Mouse (Mus musculus) left cerebral cortex, adult 18-20 months (tissue): Measurements from ENCODE around the gene Zfp950. TPM values are rescaled to one million over a fixed set of nuclear protein-coding genes. Genes with fewer than 3 reads are reported as not detected.
"Not testable (repeated sequence)": the region's sequence is repeated elsewhere in the genome, so short reads cannot be mapped to it uniquely, and the experiment has no call there.

Source experiments
- DNase-seq, 2 experiments: peaks; one replicate each; pipeline ENCODE4 v3.0.0; 2021 to 2022; ENCODE audit warnings: low spot score in 2 of 2, mixed read lengths in 1 of 2
- long read RNA-seq, 2 experiments: library from polyadenylated mRNA; stranded (forward); transcript quantifications; one replicate each; pipeline ENCODE4 v2.0.0; 2021
- total RNA-seq, 2 experiments: library from RNA; stranded (reverse); gene quantifications; 2 replicates each; pipeline ENCODE4 v1.2.3; 2021

The Zfp950 gene
- total RNA-seq, result 10 to 100 TPM; 36.9 to 44.3 TPM
- long read RNA-seq, experiment 1, full-length matches to known transcripts, result 9 of 14 reads
- long read RNA-seq, experiment 1, partial matches to known transcripts, result 0 of 14 reads
- long read RNA-seq, experiment 1, other reads (novel, unspliced or antisense), result 5 of 14 reads
- long read RNA-seq, experiment 2, full-length matches to known transcripts, result 12 of 22 reads
- long read RNA-seq, experiment 2, partial matches to known transcripts, result 2 of 22 reads
- long read RNA-seq, experiment 2, other reads (novel, unspliced or antisense), result 8 of 22 reads

- peak; percentile 79 to 82 for DNase-seq
Measured at GRCm38 (mm10) chr19:61140342-61141206, at the start of gene Zfp950. TSS of gene Zfp950 (minus strand) at chr19:61140840.

- DNase-seq, result not testable (repeated sequence)
Measured at GRCm38 (mm10) chr19:61183590-61183989, 43.0 kb upstream of the Zfp950 start, which contains the start of gene Gm6020. TSS of gene Gm6020 (plus strand) at chr19:61183890.

- DNase-seq, result no peak
Measured at GRCm38 (mm10) chr19:61175756-61176324, 35.2 kb upstream of the Zfp950 start, which contains the start of gene Gm7102. TSS of gene Gm7102 (minus strand) at chr19:61176309.

- no peak for DNase-seq
Measured at GRCm38 (mm10) chr19:61151701-61152420, 11.2 kb upstream of the Zfp950 start.

- peak in 1 of 2 experiments; percentile 3 for DNase-seq
Measured at GRCm38 (mm10) chr19:61151372-61151700, 10.7 kb upstream of the Zfp950 start.

GRCm38 (mm10) chr19:61141299-61141698, 659 bp upstream of the Zfp950 start:
- no peak for DNase-seq

- no peak for DNase-seq
Measured at GRCm38 (mm10) chr19:61138655-61139054, 2.0 kb downstream of the Zfp950 start.

- no peak for DNase-seq
Measured at GRCm38 (mm10) chr19:61131096-61131495, 9.5 kb downstream of the Zfp950 start.

- peak in 1 of 2 experiments; percentile 7 for DNase-seq
Measured at GRCm38 (mm10) chr19:61110184-61110583, 30.5 kb downstream of the Zfp950 start.

- DNase-seq, result no peak
Measured at GRCm38 (mm10) chr19:61097764-61098163, 42.9 kb downstream of the Zfp950 start.

GRCm38 (mm10) chr19:61096776-61097175, 43.9 kb downstream of the Zfp950 start:
- no peak for DNase-seq

GRCm38 (mm10) chr19:61090541-61090940, 50.1 kb downstream of the Zfp950 start:
- no peak for DNase-seq

- no peak for DNase-seq
Measured at GRCm38 (mm10) chr19:61089001-61089400, 51.6 kb downstream of the Zfp950 start.

GRCm38 (mm10) chr19:61087781-61088180, 52.9 kb downstream of the Zfp950 start:
- no peak for DNase-seq

- DNase-seq, result no peak
Measured at GRCm38 (mm10) chr19:61085217-61085616, 55.4 kb downstream of the Zfp950 start.

- peak; percentile 90 to 91 for DNase-seq
Measured at GRCm38 (mm10) chr19:61084149-61084940, 56.3 kb downstream of the Zfp950 start.

- no peak for DNase-seq
Measured at GRCm38 (mm10) chr19:61083006-61083405, 57.6 kb downstream of the Zfp950 start.

- no peak for DNase-seq
Measured at GRCm38 (mm10) chr19:61080251-61080749, 60.3 kb downstream of the Zfp950 start.

- no peak for DNase-seq
Measured at GRCm38 (mm10) chr19:61078622-61079021, 62.0 kb downstream of the Zfp950 start.

GRCm38 (mm10) chr19:61065011-61065410, 75.6 kb downstream of the Zfp950 start:
- no peak for DNase-seq
